Comparison of ENCODE assay signal across 37 mouse cellular contexts in the genomic region with DNA sequence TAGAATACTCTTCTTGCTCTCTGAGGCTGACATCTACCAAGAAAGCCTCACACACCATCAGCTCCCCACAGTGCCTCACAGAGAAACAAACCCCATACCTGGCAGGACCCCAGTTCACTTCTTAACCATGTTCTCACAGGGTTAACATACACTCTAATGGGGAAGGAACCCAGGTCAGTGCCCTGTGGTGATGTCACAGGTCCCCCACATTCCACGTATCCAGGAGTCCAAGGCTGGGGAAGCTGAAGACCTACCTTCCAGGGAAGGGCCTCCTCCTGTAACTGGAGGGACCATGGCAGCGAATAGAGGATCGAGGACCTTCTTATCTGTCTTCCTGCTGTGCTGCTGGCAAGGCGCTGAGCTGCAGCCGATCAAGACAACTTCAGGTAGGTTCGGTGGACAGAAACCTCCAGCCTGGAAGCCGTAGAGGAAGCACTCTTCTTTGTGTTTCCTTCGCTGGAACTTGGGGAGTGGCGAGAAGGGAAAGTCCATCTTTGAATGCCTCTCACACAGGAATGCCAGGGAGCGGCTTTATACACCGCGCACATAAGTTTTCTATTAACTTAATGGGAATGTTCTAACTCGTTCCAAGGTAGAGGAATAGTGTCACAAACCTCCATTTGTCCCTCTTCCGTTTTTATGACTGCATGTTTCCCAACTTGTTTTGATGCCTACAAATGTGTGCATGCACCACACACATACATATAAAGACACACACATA. TPM values are rescaled to one million over a fixed set of nuclear protein-coding genes. Genes with fewer than 3 reads are reported as not detected.
DNase-seq lines count a peak whose midpoint lies in the region; ATAC-seq and TF ChIP-seq lines count a peak whose summit lies in the region.
"Had no signal": no experiment of that assay in that cellular context is flagged by ENCODE, and none has a peak within 500 bp of the region (broad histone marks: within the 10 kb centered on the region; RNA-seq: fewer than 3 reads in every experiment).

A gene (plus strand): TSS at position 216 of the 721 bp plus-strand sequence.

- H3K9me3 ChIP-seq in kidney, embryonic 15.5 days (replicated peaks) = no peaks in the 10 kb centered on the region
- H3K9me3 ChIP-seq in intestine, postnatal 0 days (ENCODE audit: control insufficient read depth) = no peaks in the 10 kb centered on the region
- H3K9me3 ChIP-seq in forebrain, embryonic 13.5 days (replicated peaks) = no peaks in the 10 kb centered on the region
- H3K9me3 ChIP-seq: heart, embryonic 13.5 days; limb, embryonic 12.5 days; liver, embryonic 12.5 days; midbrain, embryonic 13.5 days had no signal

- TF ChIP-seq CTCF in testis, adult 2 months (IDR thresholded peaks at IDR 0.05; ENCODE audit: control insufficient read depth, insufficient read depth, insufficient replicate concordance, low read depth, low read length) = no peak
- TF ChIP-seq CTCF in intestine, postnatal 0 days (IDR thresholded peaks at IDR 0.05; ENCODE audit: low read depth) = no peak

- TF ChIP-seq POLR2A in testis, adult 2 months (IDR thresholded peaks at IDR 0.05; ENCODE audit: control insufficient read depth, low read depth, low read length) = peak; percentile 74; the same call in 1 of the 2 replicates

- no peak within 1 kb of the TSS for H3K9ac ChIP-seq in kidney, embryonic 15.5 days
- no peak within 1 kb of the TSS for H3K9ac ChIP-seq in intestine, postnatal 0 days (ENCODE audit: low read depth, low read length)
- H3K9ac ChIP-seq in forebrain, embryonic 13.5 days = no peak within 1 kb of the TSS
- H3K9ac ChIP-seq: heart, embryonic 13.5 days; limb, embryonic 12.5 days; liver, embryonic 12.5 days; liver, postnatal 0 days; midbrain, embryonic 13.5 days had no signal

- H3K27ac ChIP-seq in kidney, embryonic 15.5 days = peak within 1 kb of the TSS; percentile 37
- peak within 1 kb of the TSS; percentile 57 for H3K27ac ChIP-seq in testis, adult 2 months (ENCODE audit: control insufficient read depth, insufficient read depth, low read depth, low read length)
- no peak within 1 kb of the TSS for H3K27ac ChIP-seq in intestine, postnatal 0 days (ENCODE audit: low read depth, low read length)
- H3K27ac ChIP-seq in forebrain, embryonic 13.5 days = no peak within 1 kb of the TSS
- H3K27ac ChIP-seq: heart, adult 2 months; heart, embryonic 13.5 days; limb, embryonic 12.5 days; liver, embryonic 12.5 days; midbrain, embryonic 13.5 days had no signal

- no peaks in the 10 kb centered on the region for H3K36me3 ChIP-seq in kidney, embryonic 15.5 days
- no peaks in the 10 kb centered on the region for H3K36me3 ChIP-seq in testis, adult 2 months (ENCODE audit: control insufficient read depth, insufficient read depth, low read length)
- no peaks in the 10 kb centered on the region for H3K36me3 ChIP-seq in intestine, postnatal 0 days (ENCODE audit: control insufficient read depth, insufficient read depth)
- no peaks in the 10 kb centered on the region for H3K36me3 ChIP-seq in forebrain, embryonic 13.5 days (ENCODE audit: poor library complexity, severe bottlenecking)
- H3K36me3 ChIP-seq: heart, embryonic 13.5 days; limb, embryonic 12.5 days; liver, embryonic 12.5 days; midbrain, embryonic 13.5 days had no signal

- no peak for DNase-seq in kidney, adult 18-20 months
- DNase-seq in testis, postnatal 10 days (ENCODE audit: low spot score) = no peak
- no peak for DNase-seq in left cerebral cortex, adult 8-10 months (ENCODE audit: low spot score in 2 of 2)
- no peak for DNase-seq in heart, adult 9 months (ENCODE audit: low spot score in 2 of 2)
- DNase-seq: adrenal gland, adult 8-10 months; cerebellum, adult 8-10 months; cerebellum, postnatal 25 days; gastrocnemius, postnatal 25 days; heart, adult 2 months; heart, postnatal 10 days; layer of hippocampus, adult 9-11 months; liver, postnatal 0 days; lung, postnatal 36 days; thymus, postnatal 25 days had no signal

- WGBS in kidney, embryonic 15.5 days = 65% methylated on average over 14 of the region's 14 CpGs
- 30% methylated on average over 14 of the region's 14 CpGs for WGBS in intestine, postnatal 0 days
- WGBS in forebrain, embryonic 13.5 days = 87% methylated on average over 14 of the region's 14 CpGs

- H3K4me2 ChIP-seq in kidney, embryonic 15.5 days = peak within 1 kb of the TSS; percentile 31
- H3K4me2 ChIP-seq in intestine, postnatal 0 days (replicated peaks; ENCODE audit: low read depth) = peak within 1 kb of the TSS; percentile 38
- H3K4me2 ChIP-seq in forebrain, embryonic 13.5 days = no peak within 1 kb of the TSS
- H3K4me2 ChIP-seq: heart, embryonic 13.5 days; limb, embryonic 12.5 days; liver, embryonic 12.5 days; midbrain, embryonic 13.5 days had no signal

- 0 out of 2 replicates have a peak within 1 kb of the TSS, but pooled peaks have one; percentile 3 for H3K4me3 ChIP-seq in kidney, embryonic 15.5 days (replicated peaks)
- H3K4me3 ChIP-seq in testis, adult 2 months (ENCODE audit: control insufficient read depth, low read depth, low read length) = peak within 1 kb of the TSS; percentile 65
- H3K4me3 ChIP-seq in intestine, postnatal 0 days (ENCODE audit: low read depth, low read length) = no peak within 1 kb of the TSS
- H3K4me3 ChIP-seq in forebrain, embryonic 13.5 days = no peak within 1 kb of the TSS
- H3K4me3 ChIP-seq: heart, adult 2 months; heart, embryonic 13.5 days; limb, embryonic 12.5 days; liver, embryonic 12.5 days; midbrain, embryonic 13.5 days had no signal

- 0 out of 2 replicates have a peak, but pooled peaks cover 8% of the 10 kb centered on the region for H3K4me1 ChIP-seq in kidney, embryonic 15.5 days
- no peaks in the 10 kb centered on the region for H3K4me1 ChIP-seq in testis, adult 2 months (ENCODE audit: control insufficient read depth, insufficient read depth, low read length)
- no peaks in the 10 kb centered on the region for H3K4me1 ChIP-seq in intestine, postnatal 0 days (replicated peaks; ENCODE audit: control insufficient read depth, insufficient read depth, low read length)
- H3K4me1 ChIP-seq in forebrain, embryonic 13.5 days = 0 out of 2 replicates have a peak, but pooled peaks cover 5% of the 10 kb centered on the region
- H3K4me1 ChIP-seq: heart, embryonic 13.5 days; limb, embryonic 12.5 days; liver, embryonic 12.5 days had no signal

- no peak for ATAC-seq in kidney, embryonic 15.5 days (replicated peaks; ENCODE audit: low FRiP score)
- ATAC-seq in intestine, postnatal 0 days = peak; percentile 86
- no peak for ATAC-seq in forebrain, embryonic 13.5 days
- ATAC-seq: activated CD4-positive, CD25-positive, alpha-beta regulatory T cell, adult 4 months; forebrain, embryonic 14.5 days; hindbrain, embryonic 16.5 days; liver, embryonic 12.5 days; liver, postnatal 0 days; midbrain, embryonic 13.5 days had no signal

- peaks cover 11% of the 10 kb centered on the region; the same call in 1 of the 2 replicates for H3K27me3 ChIP-seq in kidney, embryonic 15.5 days
- H3K27me3 ChIP-seq in testis, adult 2 months (ENCODE audit: control insufficient read depth, insufficient read depth, low read length) = no peaks in the 10 kb centered on the region
- H3K27me3 ChIP-seq in intestine, postnatal 0 days (replicated peaks; ENCODE audit: control insufficient read depth, insufficient read depth, low read length) = no peaks in the 10 kb centered on the region
- H3K27me3 ChIP-seq in forebrain, embryonic 13.5 days = peaks cover 11% of the 10 kb centered on the region

RNA-seq across cellular contexts. Expression of the gene that starts here (rescaled TPM):
- 0.87 and 1.1 TPM in 2 replicates for polyA plus RNA-seq in kidney, embryonic 15.5 days (2015; fragmentation: Nextera tagmentation; extraction: Ambion mirVana)
- 101 and 184 TPM in 2 replicates for polyA plus RNA-seq in testis, adult 2 months (2012; rRNA removed)
- 0.29 and 0.50 TPM in 2 replicates for polyA plus RNA-seq in intestine, postnatal 0 days (2015; fragmentation: Nextera tagmentation; extraction: Ambion mirVana)
- total RNA-seq in left cerebral cortex, adult 8-10 months (2022) = not detected
- polyA plus RNA-seq in forebrain, embryonic 13.5 days (2015; fragmentation: Nextera tagmentation; extraction: Ambion mirVana) = not detected in 2 replicates
- total RNA-seq: adrenal gland, adult 8-10 months; gastrocnemius, adult 18-20 months; gastrocnemius, postnatal 25 days; heart, adult 2 months; heart, postnatal 10 days; left cerebral cortex, postnatal 14 days; megakaryocyte, adult 5-6 weeks; MEL; monocyte, adult 5-6 weeks had no signal
- polyA plus RNA-seq: activated CD4-positive, CD25-positive, alpha-beta regulatory T cell, adult 4 months; embryonic facial prominence, embryonic 11.5 days; forebrain, embryonic 14.5 days; frontal cortex, adult 2 months; heart, adult 2 months; heart, embryonic 13.5 days; hindbrain, embryonic 11.5 days; hindbrain, embryonic 16.5 days; intestine, embryonic 14.5 days; limb, embryonic 12.5 days; liver, embryonic 12.5 days; liver, postnatal 0 days; lung, embryonic 16.5 days; midbrain, embryonic 13.5 days; neural tube, embryonic 14.5 days; stomach, embryonic 14.5 days had no signal

Comparison
In these comparisons a context has a peak if more than half of its experiments do, and no peak if none do; other contexts are left out.
1. RNA of the gene that starts here (polyA plus RNA-seq): 101 to 184 TPM in testis, adult 2 months; 0.87 to 1.1 TPM in kidney, embryonic 15.5 days, 0.29 to 0.50 TPM in intestine, postnatal 0 days and not detected in forebrain, embryonic 13.5 days; every median in the first group is over 10 times any median in the second.
2. Peak in ATAC-seq and H3K4me2 ChIP-seq in intestine, postnatal 0 days; RNA of the gene not detected or under 1 TPM.
3. H3K27ac ChIP-seq: peak in kidney, embryonic 15.5 days (single experiment) and testis, adult 2 months (single experiment); none in intestine, postnatal 0 days (single experiment) and forebrain, embryonic 13.5 days (single experiment).
4. H3K4me3 ChIP-seq: peak in kidney, embryonic 15.5 days (single experiment) and testis, adult 2 months (single experiment); none in intestine, postnatal 0 days (single experiment) and forebrain, embryonic 13.5 days (single experiment).